Mouse (Mus musculus): Measurements from ENCODE around the gene Alkal2.

- no peak for TF ChIP-seq CTCF (IDR thresholded peaks at IDR 0.05; ENCODE audit: borderline replicate concordance, insufficient read depth, low read length)
- no peak for TF ChIP-seq POLR2A (IDR thresholded peaks at IDR 0.05; ENCODE audit: low read depth, low read length)
Observed at GRCm38 (mm10) chr12:30933299-30933698, 49.2 kb downstream of the Alkal2 start.
